Mouse (Mus musculus) testis, adult 10 weeks (tissue): ENCODE results near the gene Ankrd12. TPM values are rescaled to one million over a fixed set of nuclear protein-coding genes. Genes with fewer than 3 reads are reported as not detected.

ENCODE experiments used
- polyA plus RNA-seq: library from polyadenylated mRNA; stranded (reverse); fragments of 350-450 nt; fragmentation: Illumina TruSeq; extraction: RNeasy Lipid Tissue Mini Kit (QIAGEN cat#74804); gene quantifications from one replicate; pipeline ENCODE4 v1.2.3, GENCODE M21; 2014; ENCODE audit warnings: low read depth, low replicate concordance

Ankrd12 gene
- 44.0 TPM for polyA plus RNA-seq

GRCm38 (mm10) chr17:66076934-66077333 lies at the start of gene Ankrd12:
Gene Ankrd12 (minus strand): TSS chr17:66077089.

GRCm38 (mm10) chr17:66123066-66123815 lies 46.4 kb upstream of the Ankrd12 start, which contains the start of gene Ddx11:
Gene Ddx11 (plus strand): TSS chr17:66123520.

GRCm38 (mm10) chr17:66111402-66111959 lies 34.6 kb upstream of the Ankrd12 start, which contains the start of gene Washc1:
Gene Washc1 (plus strand): TSS chr17:66111545.

GRCm38 (mm10) chr17:66101380-66102330 lies 24.8 kb upstream of the Ankrd12 start, which contains the start of gene Ndufv2:
Gene Ndufv2 (minus strand): TSS chr17:66101559.

GRCm38 (mm10) chr17:65950622-65951404 lies 126.1 kb downstream of the Ankrd12 start, which contains the start of gene Twsg1:
Gene Twsg1 (minus strand): TSS chr17:65951226.

Other genes starting within 250 kb of the Ankrd12 start
- gene Ralbp1, start 191.3 kb downstream of the Ankrd12 start, polyA plus RNA-seq, result 13.7 TPM
- 15.7 TPM for gene Twsg1, start 125.9 kb downstream of the Ankrd12 start, polyA plus RNA-seq
- 874 TPM for gene Ndufv2, start 24.5 kb upstream of the Ankrd12 start, polyA plus RNA-seq
- gene Washc1, start 34.5 kb upstream of the Ankrd12 start, polyA plus RNA-seq, result 3.6 TPM
- 6.6 TPM for gene Ddx11, start 46.4 kb upstream of the Ankrd12 start, polyA plus RNA-seq